Mouse (Mus musculus) ES-Bruce4 (cell line): Measurements from ENCODE around the gene Usp28.
"Not testable (repeated sequence)": the region's sequence is repeated elsewhere in the genome, so short reads cannot be mapped to it uniquely, and the experiment has no call there.

ENCODE experiments used
- CTCF ChIP-seq: IDR thresholded peaks from one replicate; pipeline ENCODE4 v1.8.1; 2011; ENCODE audit warnings: low read depth, low read length
- POLR2A ChIP-seq: IDR thresholded peaks from one replicate; pipeline ENCODE4 v1.8.1; 2011; ENCODE audit warnings: low read length; ENCODE audit not compliant: insufficient read depth

- not testable (repeated sequence) for TF ChIP-seq CTCF, POLR2A
These were observed 1.4 kb upstream of the Usp28 start for GRCm38 (mm10) chr9:48983801-48984200.
